Mouse (Mus musculus): ENCODE results near the gene Themis. TPM values are rescaled to one million over a fixed set of nuclear protein-coding genes. Genes with fewer than 3 reads are reported as not detected.

The Themis gene
- total RNA-seq, 1 experiment: 0.27 TPM

GRCm38 (mm10) chr10:28887643-28888042 lies 219.5 kb downstream of the Themis start:
- Histone ChIP-seq H3K27ac (ENCODE audit: insufficient read depth, low read depth, low read length, poor library complexity, severe bottlenecking) (no peak overlapping the region), H3K4me3 (ENCODE audit: insufficient read depth in 1 of 2, low read depth in 1 of 2, low read length in 2 of 2, poor library complexity in 1 of 2, severe bottlenecking in 1 of 2) (no peak overlapping the region), H3K9ac (ENCODE audit: insufficient read depth, low read depth, low read length, poor library complexity, severe bottlenecking) (no peak overlapping the region), H3K4me1 (ENCODE audit: control insufficient read depth in 2 of 2, insufficient read depth in 2 of 2, low read length in 2 of 2, poor library complexity in 1 of 2) (no peaks in the 10 kb centered on the region), H3K36me3 (ENCODE audit: control insufficient read depth, insufficient read depth, low read length, poor library complexity, severe bottlenecking) (no peaks in the 10 kb centered on the region), H3K9me3 (ENCODE audit: control insufficient read depth, insufficient read depth, low read depth, low read length) (no peaks in the 10 kb centered on the region)
- DNase-seq (ENCODE audit: low read depth, low spot score): no peak
- in situ Hi-C loops (cut with MboI; ENCODE audit: low sequenced_read_pairs in 2 of 2, unreplicated experiment in 2 of 2): no loop called here
- TF ChIP-seq ZC3H11A (IDR thresholded peaks at IDR 0.05; ENCODE audit: borderline replicate concordance, low read depth, low read length) (no peak), CHD2 (IDR thresholded peaks at IDR 0.05; ENCODE audit: low read depth, low read length) (no peak), HCFC1 (IDR thresholded peaks at IDR 0.05; ENCODE audit: borderline replicate concordance, insufficient read depth, low read length) (no peak)

- Histone ChIP-seq H3K9ac (ENCODE audit: insufficient read depth, low read depth, low read length, poor library complexity, severe bottlenecking) (no peak overlapping the region), H3K9me3 (ENCODE audit: control insufficient read depth, insufficient read depth, low read depth, low read length) (no peaks in the 10 kb centered on the region), H3K4me1 (ENCODE audit: control insufficient read depth in 2 of 2, insufficient read depth in 2 of 2, low read length in 2 of 2, poor library complexity in 1 of 2) (no peaks in the 10 kb centered on the region), H3K36me3 (ENCODE audit: control insufficient read depth, insufficient read depth, low read length, poor library complexity, severe bottlenecking) (no peaks in the 10 kb centered on the region), H3K27ac (ENCODE audit: insufficient read depth, low read depth, low read length, poor library complexity, severe bottlenecking) (no peak overlapping the region), H3K4me3 (ENCODE audit: insufficient read depth in 1 of 2, low read depth in 1 of 2, low read length in 2 of 2, poor library complexity in 1 of 2, severe bottlenecking in 1 of 2) (no peak overlapping the region)
- TF ChIP-seq MAFK (IDR thresholded peaks at IDR 0.05; ENCODE audit: insufficient read depth, low read depth, low read length): no peak
- TF ChIP-seq HCFC1 (IDR thresholded peaks at IDR 0.05; ENCODE audit: borderline replicate concordance, insufficient read depth, low read length): no peak
- no peak for TF ChIP-seq ZC3H11A (IDR thresholded peaks at IDR 0.05; ENCODE audit: borderline replicate concordance, low read depth, low read length)
- TF ChIP-seq ZNF384 (IDR thresholded peaks at IDR 0.05; ENCODE audit: low read depth, low read length): no peak
- TF ChIP-seq CHD2 (IDR thresholded peaks at IDR 0.05; ENCODE audit: low read depth, low read length): no peak
- in situ Hi-C loops (cut with MboI; ENCODE audit: low sequenced_read_pairs in 2 of 2, unreplicated experiment in 2 of 2): no loop called here
- DNase-seq (ENCODE audit: low read depth, low spot score): no peak
These were observed 222.7 kb downstream of the Themis start for GRCm38 (mm10) chr10:28890886-28891285.

GRCm38 (mm10) chr10:28898351-28898750 lies 230.2 kb downstream of the Themis start:
- H3K4me3 ChIP-seq (ENCODE audit: insufficient read depth in 1 of 2, low read depth in 1 of 2, low read length in 2 of 2, poor library complexity in 1 of 2, severe bottlenecking in 1 of 2): no peak overlapping the region
- H3K4me1 ChIP-seq (ENCODE audit: control insufficient read depth in 2 of 2, insufficient read depth in 2 of 2, low read length in 2 of 2, poor library complexity in 1 of 2): no peaks in the 10 kb centered on the region
- H3K9me3 ChIP-seq (ENCODE audit: control insufficient read depth, insufficient read depth, low read depth, low read length): no peaks in the 10 kb centered on the region
- in situ Hi-C loops (cut with MboI; ENCODE audit: low sequenced_read_pairs in 2 of 2, unreplicated experiment in 2 of 2): no loop called here
- no peak for DNase-seq (ENCODE audit: low read depth, low spot score)
- TF ChIP-seq ZNF384 (IDR thresholded peaks at IDR 0.05; ENCODE audit: low read depth, low read length) (no peak), HCFC1 (IDR thresholded peaks at IDR 0.05; ENCODE audit: borderline replicate concordance, insufficient read depth, low read length) (no peak), CHD2 (IDR thresholded peaks at IDR 0.05; ENCODE audit: low read depth, low read length) (no peak), ZC3H11A (IDR thresholded peaks at IDR 0.05; ENCODE audit: borderline replicate concordance, low read depth, low read length) (no peak), MAFK (IDR thresholded peaks at IDR 0.05; ENCODE audit: insufficient read depth, low read depth, low read length) (no peak)
- no peaks in the 10 kb centered on the region for H3K36me3 ChIP-seq (ENCODE audit: control insufficient read depth, insufficient read depth, low read length, poor library complexity, severe bottlenecking)
- no peak overlapping the region for H3K9ac ChIP-seq (ENCODE audit: insufficient read depth, low read depth, low read length, poor library complexity, severe bottlenecking)
- no peak overlapping the region for H3K27ac ChIP-seq (ENCODE audit: insufficient read depth, low read depth, low read length, poor library complexity, severe bottlenecking)

Measured in ES-E14 (cell line).